Mouse (Mus musculus): Measurements from ENCODE around the gene Slc22a6.

- no peak for TF ChIP-seq CTCF (IDR thresholded peaks at IDR 0.05; ENCODE audit: extremely low read depth, insufficient read depth, insufficient read length, insufficient replicate concordance)
- TF ChIP-seq POLR2A (IDR thresholded peaks at IDR 0.05; ENCODE audit: low read depth, low read length), result no peak
These were observed at the start of gene Slc22a6 for GRCm38 (mm10) chr19:8617904-8618303.

Measured in spleen, adult 2 months (tissue).